Mouse (Mus musculus): ENCODE results near the gene Lsm4. TPM values are rescaled to one million over a fixed set of nuclear protein-coding genes. Genes with fewer than 3 reads are reported as not detected.

The Lsm4 gene
- 315 and 355 TPM in 2 replicates for polyA plus RNA-seq (2016; fragmentation: Nextera tagmentation; extraction: Ambion mirVana)

- Histone ChIP-seq H3K36me3 (peaks cover 23% of the 10 kb centered on the region), H3K9me3 (replicated peaks) (peaks cover 2% of the 10 kb centered on the region; the same call in 1 of the 2 replicates), H3K4me1 (peaks cover 23% of the 10 kb centered on the region), H3K4me3 (peak within 1 kb of the TSS; percentile 74), H3K27ac (replicated peaks) (peak within 1 kb of the TSS; percentile 98), H3K27me3 (ENCODE audit: low read depth, poor library complexity, severe bottlenecking) (no peaks in the 10 kb centered on the region)
- peak; percentile 97 for DNase-seq (ENCODE audit: low spot score)
- under 1% methylated on average over 60 of the region's 60 CpGs for WGBS
These were observed at the start of gene Lsm4 for GRCm38 (mm10) chr8:70673079-70673856. Gene Lsm4 (plus strand): TSS chr8:70673248.

DNA sequence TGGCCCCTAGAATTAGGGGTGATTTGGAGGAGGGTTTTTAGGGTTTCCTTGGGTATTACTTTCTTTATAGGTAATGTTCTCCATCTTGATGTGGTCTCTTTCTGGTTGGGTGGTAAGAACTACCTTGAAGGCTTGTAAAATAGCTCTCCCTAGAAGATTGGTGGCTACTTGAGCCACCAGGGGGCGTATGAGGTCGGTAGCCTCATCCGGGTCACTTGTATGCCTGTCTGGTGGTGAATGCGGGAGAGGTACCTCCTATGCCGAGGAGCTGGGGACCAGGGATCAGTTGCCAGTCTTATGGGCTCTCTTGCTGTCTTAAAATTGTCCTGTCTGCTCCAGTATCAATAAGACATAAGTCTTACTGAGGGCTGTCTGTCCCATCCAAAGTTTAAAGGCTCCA is 47.9 kb upstream of the Lsm4 start:
- 21% methylated on average over 5 of the region's 5 CpGs for WGBS
- H3K4me3 ChIP-seq = no peak overlapping the region
- peak; percentile 66 for DNase-seq (ENCODE audit: low spot score)
- peaks cover 41% of the 10 kb centered on the region for H3K27me3 ChIP-seq (ENCODE audit: low read depth, poor library complexity, severe bottlenecking)
- peaks cover 19% of the 10 kb centered on the region for H3K4me1 ChIP-seq
- no peaks in the 10 kb centered on the region for H3K9me3 ChIP-seq (replicated peaks)
- H3K36me3 ChIP-seq = no peaks in the 10 kb centered on the region
- H3K27ac ChIP-seq (replicated peaks) = no peak overlapping the region

- Histone ChIP-seq H3K27me3 (ENCODE audit: low read depth, poor library complexity, severe bottlenecking) (peaks cover 40% of the 10 kb centered on the region), H3K36me3 (no peaks in the 10 kb centered on the region), H3K9me3 (replicated peaks) (no peaks in the 10 kb centered on the region), H3K4me3 (no peak overlapping the region), H3K27ac (replicated peaks) (no peak overlapping the region), H3K4me1 (peaks cover 30% of the 10 kb centered on the region)
- 92% methylated on average over 5 of the region's 5 CpGs for WGBS
- DNase-seq (ENCODE audit: low spot score) = no peak
These were observed 46.0 kb upstream of the Lsm4 start for GRCm38 (mm10) chr8:70627041-70627440.

GRCm38 (mm10) chr8:70628986-70629490 is 44.0 kb upstream of the Lsm4 start:
- Histone ChIP-seq H3K4me3 (peak overlapping the region; percentile 60), H3K27me3 (ENCODE audit: low read depth, poor library complexity, severe bottlenecking) (peaks cover 44% of the 10 kb centered on the region), H3K36me3 (no peaks in the 10 kb centered on the region), H3K27ac (replicated peaks) (peak overlapping the region; percentile 83), H3K4me1 (peaks cover 35% of the 10 kb centered on the region), H3K9me3 (replicated peaks) (no peaks in the 10 kb centered on the region)
- no peak for DNase-seq (ENCODE audit: low spot score)
- 63% methylated on average over 7 of the region's 7 CpGs for WGBS

DNA sequence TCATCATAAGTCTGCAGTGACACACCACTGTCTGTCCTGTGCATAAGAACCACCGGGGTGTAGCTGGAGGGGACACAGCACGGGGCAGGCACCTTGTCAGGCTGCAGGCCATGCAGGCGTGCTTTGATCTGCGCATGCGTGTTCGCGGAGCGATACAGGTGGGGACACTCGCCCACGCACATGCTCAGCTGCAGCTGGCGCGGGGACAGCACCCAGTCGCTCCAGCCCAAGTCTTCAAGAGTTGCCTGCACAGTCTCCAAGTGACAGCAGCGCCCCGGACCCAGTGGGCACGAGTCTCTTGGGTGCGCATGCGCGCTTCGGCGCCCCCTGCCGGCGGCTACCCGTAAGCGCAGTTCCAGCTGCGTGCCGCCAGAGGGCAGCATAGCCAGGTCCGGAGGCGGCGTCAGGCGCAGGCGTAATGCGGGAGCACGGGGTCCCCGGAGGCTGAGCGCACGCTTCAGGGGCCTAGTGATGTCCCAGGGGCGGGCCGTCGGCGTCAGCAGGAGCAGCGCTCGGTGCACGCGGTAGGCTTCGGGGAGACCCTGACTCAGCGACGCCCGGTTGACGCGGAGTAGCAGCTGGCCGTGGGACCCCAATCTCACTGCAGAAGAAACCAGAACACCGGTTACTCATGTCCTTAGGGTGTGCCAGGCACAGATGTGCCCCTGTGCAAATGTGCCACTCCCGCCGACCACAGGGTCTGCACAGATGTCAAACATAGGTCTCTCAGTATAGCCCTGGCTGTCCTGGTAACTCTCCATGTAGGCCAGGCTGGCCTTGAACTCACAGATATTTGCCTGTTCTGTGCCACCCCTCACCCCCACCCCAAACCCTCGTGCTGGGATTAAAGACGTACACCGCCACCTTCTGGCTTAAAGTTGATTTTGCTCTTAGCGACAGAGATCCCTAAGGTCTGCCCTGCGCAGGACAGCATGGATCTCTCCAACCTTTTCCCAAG is 43.2 kb upstream of the Lsm4 start:
- H3K9me3 ChIP-seq (replicated peaks) = no peaks in the 10 kb centered on the region
- peak overlapping the region; percentile 83 for H3K27ac ChIP-seq (replicated peaks)
- no peaks in the 10 kb centered on the region for H3K36me3 ChIP-seq
- peaks cover 35% of the 10 kb centered on the region for H3K4me1 ChIP-seq
- DNase-seq (ENCODE audit: low spot score) = peak; percentile 94
- peak overlapping the region; percentile 60 for H3K4me3 ChIP-seq
- WGBS = under 1% methylated on average over 60 of the region's 60 CpGs
- H3K27me3 ChIP-seq (ENCODE audit: low read depth, poor library complexity, severe bottlenecking) = peaks cover 47% of the 10 kb centered on the region

DNA sequence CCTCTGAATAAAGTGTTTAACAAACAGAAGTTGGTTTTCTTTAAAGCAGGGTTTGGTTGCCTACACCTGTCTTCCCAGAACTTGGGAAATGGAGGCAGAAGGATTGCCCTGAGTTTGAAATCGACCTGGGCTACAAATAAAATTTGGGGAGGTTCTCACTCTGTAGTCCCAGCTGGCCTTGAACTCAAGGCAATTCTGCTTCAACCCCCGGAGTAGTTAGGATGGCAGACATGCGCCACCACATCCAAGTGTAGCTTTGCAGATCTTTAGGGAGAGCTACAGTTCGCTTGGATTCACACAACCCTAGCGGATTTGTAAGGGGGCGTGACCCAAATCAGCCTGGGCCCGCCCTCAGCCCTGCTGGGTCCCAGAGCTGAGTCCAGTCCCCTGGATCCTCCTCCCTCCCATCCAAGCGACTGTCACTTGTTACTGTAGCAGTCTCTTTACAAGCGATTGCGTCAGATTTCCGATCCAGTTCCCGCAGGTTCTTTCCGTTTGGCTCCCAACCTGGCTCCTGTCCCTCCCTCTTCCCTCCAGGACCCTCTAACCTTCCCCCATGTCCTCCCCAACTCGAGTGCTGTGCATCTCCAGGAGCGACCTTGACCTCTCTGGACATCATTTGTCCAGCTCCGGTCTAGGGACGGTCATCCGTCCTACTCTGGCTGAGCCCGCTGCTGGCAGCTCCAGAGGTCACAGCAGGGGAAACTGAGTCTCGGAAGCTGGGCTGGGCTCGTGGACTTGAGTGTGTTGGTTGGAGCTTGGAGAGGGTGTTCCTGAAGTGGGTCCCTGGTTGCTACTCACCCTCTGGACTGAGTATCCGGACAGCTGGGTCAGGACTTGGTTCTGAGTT is 42.3 kb upstream of the Lsm4 start:
- H3K36me3 ChIP-seq = no peaks in the 10 kb centered on the region
- peaks cover 40% of the 10 kb centered on the region for H3K4me1 ChIP-seq
- DNase-seq (ENCODE audit: low spot score) = peak; percentile 45
- peak overlapping the region; percentile 60; the same call in 1 of the 2 replicates for H3K4me3 ChIP-seq
- H3K27ac ChIP-seq (replicated peaks) = peak overlapping the region; percentile 83; the same call in 1 of the 2 replicates
- H3K27me3 ChIP-seq (ENCODE audit: low read depth, poor library complexity, severe bottlenecking) = peaks cover 53% of the 10 kb centered on the region
- WGBS = 12% methylated on average over 22 of the region's 22 CpGs
- H3K9me3 ChIP-seq (replicated peaks) = no peaks in the 10 kb centered on the region

GRCm38 (mm10) chr8:70631436-70631835 is 41.6 kb upstream of the Lsm4 start:
- no peak for DNase-seq (ENCODE audit: low spot score)
- H3K27ac ChIP-seq (replicated peaks) = 0 out of 2 replicates have a peak overlapping the region, but pooled peaks have one; percentile 2
- WGBS = 18% methylated on average over 24 of the region's 24 CpGs
- H3K9me3 ChIP-seq (replicated peaks) = no peaks in the 10 kb centered on the region
- H3K4me3 ChIP-seq = peak overlapping the region; percentile 60; the same call in 1 of the 2 replicates
- H3K4me1 ChIP-seq = peaks cover 41% of the 10 kb centered on the region
- H3K36me3 ChIP-seq = no peaks in the 10 kb centered on the region
- H3K27me3 ChIP-seq (ENCODE audit: low read depth, poor library complexity, severe bottlenecking) = peaks cover 53% of the 10 kb centered on the region

GRCm38 (mm10) chr8:70632346-70632892 is 40.6 kb upstream of the Lsm4 start, which contains the start of gene Gdf15:
Gene Gdf15 (minus strand): TSS chr8:70632456.
- Histone ChIP-seq H3K27ac (replicated peaks) (0 out of 2 replicates have a peak within 1 kb of the TSS, but pooled peaks have one; percentile 2), H3K36me3 (no peaks in the 10 kb centered on the region), H3K4me3 (peak within 1 kb of the TSS; percentile 60; the same call in 1 of the 2 replicates), H3K27me3 (ENCODE audit: low read depth, poor library complexity, severe bottlenecking) (peaks cover 53% of the 10 kb centered on the region), H3K9me3 (replicated peaks) (no peaks in the 10 kb centered on the region), H3K4me1 (peaks cover 51% of the 10 kb centered on the region)
- no peak for DNase-seq (ENCODE audit: low spot score)
- WGBS = 74% methylated on average over 6 of the region's 6 CpGs

GRCm38 (mm10) chr8:70634066-70634465 is 39.0 kb upstream of the Lsm4 start:
- Histone ChIP-seq H3K9me3 (replicated peaks) (no peaks in the 10 kb centered on the region), H3K27ac (replicated peaks) (no peak overlapping the region), H3K27me3 (ENCODE audit: low read depth, poor library complexity, severe bottlenecking) (peaks cover 46% of the 10 kb centered on the region), H3K4me1 (peaks cover 51% of the 10 kb centered on the region), H3K4me3 (no peak overlapping the region), H3K36me3 (no peaks in the 10 kb centered on the region)
- WGBS = 69% methylated on average over 6 of the region's 6 CpGs
- DNase-seq (ENCODE audit: low spot score) = no peak

GRCm38 (mm10) chr8:70635527-70635926 is 37.5 kb upstream of the Lsm4 start:
- H3K4me1 ChIP-seq = peaks cover 36% of the 10 kb centered on the region
- H3K27me3 ChIP-seq (ENCODE audit: low read depth, poor library complexity, severe bottlenecking) = peaks cover 42% of the 10 kb centered on the region
- no peaks in the 10 kb centered on the region for H3K9me3 ChIP-seq (replicated peaks)
- H3K36me3 ChIP-seq = no peaks in the 10 kb centered on the region
- 77% methylated on average over 6 of the region's 6 CpGs for WGBS
- no peak for DNase-seq (ENCODE audit: low spot score)
- peak overlapping the region; percentile 34; the same call in 1 of the 2 replicates for H3K27ac ChIP-seq (replicated peaks)
- H3K4me3 ChIP-seq = no peak overlapping the region

DNA sequence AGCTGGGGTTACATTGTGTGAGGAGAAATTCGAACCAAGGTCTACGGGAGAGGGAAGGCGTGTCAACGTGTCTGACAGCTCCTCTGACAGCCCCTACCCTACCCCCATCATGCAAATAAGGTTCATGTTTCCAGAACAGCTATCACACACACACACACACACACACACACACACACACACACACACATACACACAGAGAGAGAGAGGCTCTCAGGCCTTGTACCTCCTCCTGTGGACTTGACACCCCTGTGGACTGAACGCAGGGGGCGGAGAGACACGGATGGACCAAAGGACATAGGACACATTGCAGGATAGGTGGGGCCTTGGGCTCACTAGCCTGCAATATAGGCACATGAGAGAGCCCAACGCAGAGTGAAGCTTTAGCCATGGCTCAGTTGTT is 36.2 kb upstream of the Lsm4 start:
- 65% methylated on average over 8 of the region's 8 CpGs for WGBS
- no peaks in the 10 kb centered on the region for H3K9me3 ChIP-seq (replicated peaks)

More for the DNA sequence above, 36.2 kb upstream of the Lsm4 start:
- H3K4me3 ChIP-seq = no peak overlapping the region
- H3K27ac ChIP-seq (replicated peaks) = peak overlapping the region; percentile 5; the same call in 1 of the 2 replicates
- no peaks in the 10 kb centered on the region for H3K36me3 ChIP-seq
- H3K4me1 ChIP-seq = peaks cover 23% of the 10 kb centered on the region
- peaks cover 29% of the 10 kb centered on the region for H3K27me3 ChIP-seq (ENCODE audit: low read depth, poor library complexity, severe bottlenecking)
- no peak for DNase-seq (ENCODE audit: low spot score)
